Mouse (Mus musculus) forebrain, postnatal 0 days (tissue): ENCODE data around the gene Ccdc27. TPM values are rescaled to one million over a fixed set of nuclear protein-coding genes. Genes with fewer than 3 reads are reported as not detected.

Experiments used
- ATAC-seq: fragments of 200-750 bp; cut with Nextera tagmentation; 2 replicates; pipeline ENCODE4 v1.8.0; 2017; ENCODE audit warnings: mild to moderate bottlenecking, moderate library complexity
- DNase-seq: peaks from one replicate; pipeline ENCODE4 v3.0.0-alpha.2; 2015
- H3K27ac ChIP-seq: fragments of 300-500 bp; sonication (generic); 2 replicates; pipeline ENCODE4 v1.5.1; 2014; ENCODE audit warnings: low read depth, mild to moderate bottlenecking, antibody characterized with exemption, low read length, moderate library complexity, mixed read lengths
- H3K27me3 ChIP-seq: fragments of 300-500 bp; sonication (generic); 2 replicates; pipeline ENCODE4 v1.6.1; 2014; ENCODE audit warnings: mild to moderate bottlenecking, low read length, mixed read lengths; ENCODE audit not compliant: insufficient read depth
- H3K36me3 ChIP-seq: fragments of 300-500 bp; sonication (generic); 2 replicates; pipeline ENCODE4 v1.6.1; 2014; ENCODE audit warnings: mild to moderate bottlenecking, moderate library complexity; ENCODE audit not compliant: insufficient read depth
- H3K4me1 ChIP-seq: fragments of 300-500 bp; sonication (generic); 2 replicates; pipeline ENCODE4 v1.6.1; 2014; ENCODE audit warnings: antibody characterized with exemption; ENCODE audit not compliant: insufficient read depth
- H3K4me2 ChIP-seq: fragments of 300-500 bp; sonication (generic); 2 replicates; pipeline ENCODE4 v1.6.1; 2014; ENCODE audit warnings: low read depth, mild to moderate bottlenecking, moderate library complexity
- H3K4me3 ChIP-seq: fragments of 300-500 bp; sonication (generic); 2 replicates; pipeline ENCODE4 v1.5.1; 2014; ENCODE audit warnings: low read depth, low read length, mixed read lengths
- H3K9ac ChIP-seq: fragments of 300-500 bp; sonication (generic); 2 replicates; pipeline ENCODE4 v1.6.1; 2014; ENCODE audit warnings: mild to moderate bottlenecking
- H3K9me3 ChIP-seq: fragments of 300-500 bp; sonication (generic); 2 replicates; pipeline ENCODE4 v1.6.1; 2016; ENCODE audit warnings: low read length
- CTCF ChIP-seq: sonication (generic); IDR thresholded peaks from 2 replicates; pipeline ENCODE4 v1.5.1; 2016; ENCODE audit warnings: antibody characterized with exemption, control low read depth, low read depth
- WGBS: fragments of 180-500 bp; shearing (Covaris S2); extraction: QIAGEN DNeasy Blood & Tissue Kit; methylation state at CpG from one replicate; pipeline ENCODE4 v1.1.7; 2014; 5-methylcytosine and 5-hydroxymethylcytosine counted together
- polyA plus RNA-seq: library from polyadenylated mRNA; unstranded; fragments of >200 nt; fragmentation: Nextera tagmentation; extraction: Ambion mirVana; gene quantifications from 2 replicates; pipeline ENCODE4 v1.2.1, GENCODE M21; 2015
- total RNA-seq: library from RNA; depleted of rRNA; stranded (reverse); fragments of >200 nt; gene quantifications from 2 replicates; pipeline ENCODE4 v1.2.3, GENCODE M21; 2014; rRNA removed

Ccdc27 gene
- total and polyA plus RNA-seq, 2 experiments from 2014 or later = not detected

GRCm38 (mm10) chr4:154005488-154005887, 37.0 kb downstream of the Ccdc27 start:
- ATAC-seq (0 out of 2 replicates have a peak, but pooled peaks have one; percentile 3), DNase-seq (no peak)
- Histone ChIP-seq H3K4me3 (no peak overlapping the region), H3K4me2 (no peak overlapping the region), H3K27ac (no peak overlapping the region), H3K4me1 (no peaks in the 10 kb centered on the region), H3K36me3 (peaks cover 53% of the 10 kb centered on the region), H3K9ac (no peak overlapping the region), H3K9me3 (no peaks in the 10 kb centered on the region), H3K27me3 (no peaks in the 10 kb centered on the region)
- 90% methylated on average over 5 of the region's 5 CpGs for WGBS
- no peak for TF ChIP-seq CTCF

- H3K36me3 ChIP-seq = peaks cover 90% of the 10 kb centered on the region
- no peaks in the 10 kb centered on the region for H3K9me3 ChIP-seq
- no peak for ATAC-seq
- no peak for TF ChIP-seq CTCF
- no peak overlapping the region for H3K27ac ChIP-seq
- H3K27me3 ChIP-seq = no peaks in the 10 kb centered on the region
- H3K4me3 ChIP-seq = no peak overlapping the region
- H3K4me2 ChIP-seq = no peak overlapping the region
- H3K9ac ChIP-seq = no peak overlapping the region
- 92% methylated on average over 8 of the region's 8 CpGs for WGBS
- H3K4me1 ChIP-seq = no peaks in the 10 kb centered on the region
- DNase-seq = no peak
Observed at GRCm38 (mm10) chr4:153993505-153993904, 49.0 kb downstream of the Ccdc27 start.

DNA sequence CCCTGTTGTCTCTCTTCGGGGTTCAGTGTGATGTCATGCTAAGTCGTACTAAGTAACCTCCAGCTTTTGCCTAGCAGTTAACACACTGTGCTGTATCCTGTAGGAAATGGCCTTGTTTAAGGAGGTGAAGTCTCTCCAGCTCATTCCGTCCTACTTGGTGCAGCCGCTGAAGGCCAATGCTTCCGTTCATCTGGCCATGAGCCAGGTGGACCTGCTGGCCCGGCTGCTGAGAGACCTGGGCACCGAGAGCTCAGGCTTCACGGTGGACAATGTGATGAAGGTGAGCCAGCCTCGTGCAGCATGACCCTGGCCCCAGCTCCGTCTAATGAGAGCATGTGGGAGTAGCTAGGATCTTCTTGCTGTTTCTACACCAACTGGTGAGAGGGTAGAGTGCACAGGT, 49.8 kb downstream of the Ccdc27 start:
- no peak for TF ChIP-seq CTCF
- 91% methylated on average over 10 of the region's 10 CpGs for WGBS
- no peak for ATAC-seq

GRCm38 (mm10) chr4:153980470-153980869, 62.0 kb downstream of the Ccdc27 start:
- H3K27me3 ChIP-seq = no peaks in the 10 kb centered on the region
- TF ChIP-seq CTCF = no peak
- H3K9ac ChIP-seq = no peak overlapping the region
- 97% methylated on average over 11 of the region's 11 CpGs for WGBS
- H3K4me2 ChIP-seq = no peak overlapping the region
- H3K4me3 ChIP-seq = no peak overlapping the region
- no peak overlapping the region for H3K27ac ChIP-seq
- DNase-seq = no peak
- peaks cover 63% of the 10 kb centered on the region for H3K36me3 ChIP-seq
- H3K9me3 ChIP-seq = no peaks in the 10 kb centered on the region
- peaks cover 14% of the 10 kb centered on the region; the same call in 1 of the 2 replicates for H3K4me1 ChIP-seq
- ATAC-seq = no peak

More for the DNA sequence above, 49.8 kb downstream of the Ccdc27 start:
- Histone ChIP-seq H3K9me3 (no peaks in the 10 kb centered on the region), H3K9ac (no peak overlapping the region), H3K4me2 (no peak overlapping the region), H3K4me1 (no peaks in the 10 kb centered on the region), H3K27ac (no peak overlapping the region), H3K4me3 (no peak overlapping the region), H3K36me3 (peaks cover 90% of the 10 kb centered on the region), H3K27me3 (no peaks in the 10 kb centered on the region)
- no peak for DNase-seq

- H3K4me2 ChIP-seq = no peak overlapping the region
- no peak overlapping the region for H3K9ac ChIP-seq
- H3K27me3 ChIP-seq = no peaks in the 10 kb centered on the region
- H3K4me3 ChIP-seq = no peak overlapping the region
- H3K9me3 ChIP-seq = no peaks in the 10 kb centered on the region
- no peak for TF ChIP-seq CTCF
- ATAC-seq (no peak), DNase-seq (no peak)
- 91% methylated on average over 10 of the region's 10 CpGs for WGBS
- H3K4me1 ChIP-seq = peaks cover 14% of the 10 kb centered on the region; the same call in 1 of the 2 replicates
- H3K36me3 ChIP-seq = peaks cover 51% of the 10 kb centered on the region
- H3K27ac ChIP-seq = no peak overlapping the region
Observed at GRCm38 (mm10) chr4:153979243-153979642, 63.2 kb downstream of the Ccdc27 start.

Other genes starting within 250 kb of the Ccdc27 start
- gene A430005L14Rik, start 85.4 kb downstream of the Ccdc27 start, total RNA-seq = 38.6 and 46.4 TPM in 2 replicates
- gene A430005L14Rik, start 85.4 kb downstream of the Ccdc27 start, polyA plus RNA-seq = 47.6 and 50.9 TPM in 2 replicates
- gene Dffb, start 67.6 kb downstream of the Ccdc27 start, total RNA-seq = 18.9 and 22.7 TPM in 2 replicates
- gene Dffb, start 67.6 kb downstream of the Ccdc27 start, polyA plus RNA-seq = 8.6 and 9.3 TPM in 2 replicates
- 9.2 and 10.5 TPM in 2 replicates for gene Cep104, start 67.5 kb downstream of the Ccdc27 start, total RNA-seq
- gene Cep104, start 67.5 kb downstream of the Ccdc27 start, polyA plus RNA-seq = 7.7 and 9.9 TPM in 2 replicates
- gene Lrrc47, start 30.9 kb downstream of the Ccdc27 start, total RNA-seq = 21.9 and 27.4 TPM in 2 replicates
- gene Lrrc47, start 30.9 kb downstream of the Ccdc27 start, polyA plus RNA-seq = 19.4 and 20.5 TPM in 2 replicates
- 8.5 and 10.2 TPM in 2 replicates for gene Smim1, start 16.4 kb downstream of the Ccdc27 start, total RNA-seq
- 7.2 TPM in 2 replicates for gene Smim1, start 16.4 kb downstream of the Ccdc27 start, polyA plus RNA-seq
- 2.2 and 3.9 TPM in 2 replicates for gene Trp73, start 97.5 kb upstream of the Ccdc27 start, total RNA-seq
- gene Trp73, start 97.5 kb upstream of the Ccdc27 start, polyA plus RNA-seq = 3.5 and 4.1 TPM in 2 replicates
- 44.1 and 44.4 TPM in 2 replicates for gene Wrap73, start 99.7 kb upstream of the Ccdc27 start, total RNA-seq
- gene Wrap73, start 99.7 kb upstream of the Ccdc27 start, polyA plus RNA-seq = 37.6 and 42.7 TPM in 2 replicates
- 185 and 202 TPM in 2 replicates for gene Tprgl, start 118.0 kb upstream of the Ccdc27 start, total RNA-seq
- 223 and 224 TPM in 2 replicates for gene Tprgl, start 118.0 kb upstream of the Ccdc27 start, polyA plus RNA-seq
- 22.2 and 36.5 TPM in 2 replicates for gene Megf6, start 128.1 kb upstream of the Ccdc27 start, total RNA-seq
- 5.6 and 7.7 TPM in 2 replicates for gene Megf6, start 128.1 kb upstream of the Ccdc27 start, polyA plus RNA-seq